Mouse (Mus musculus): Measurements from ENCODE around the gene Spn. TPM values are rescaled to one million over a fixed set of nuclear protein-coding genes. Genes with fewer than 3 reads are reported as not detected.

Gene Spn
- total RNA-seq, 2 experiments from 2014 or later, result 0.12 to 0.25 TPM

GRCm38 (mm10) chr7:127112921-127113597 is 24.6 kb downstream of the Spn start:
- intact Hi-C loops (cut with DNase I), result no loop called here
- peak in 1 of 2 experiments; percentile 21 for DNase-seq (ENCODE audit: low spot score in 2 of 2)

- intact Hi-C loops (cut with DNase I), result no loop called here
- peak; percentile 49 to 51 for DNase-seq (ENCODE audit: low spot score in 2 of 2)
Observed at GRCm38 (mm10) chr7:127112251-127112841, 25.3 kb downstream of the Spn start.

GRCm38 (mm10) chr7:127111461-127111860 is 26.2 kb downstream of the Spn start:
- peak; percentile 34 to 41 for DNase-seq (ENCODE audit: low spot score in 2 of 2)
- intact Hi-C loops (cut with DNase I), result loop anchor here (2.0 kb wide), 1 partner anchor 281 kb away; the partner anchor contains the start of gene 4930451I11Rik

GRCm38 (mm10) chr7:127110239-127111007 is 27.2 kb downstream of the Spn start:
- intact Hi-C loops (cut with DNase I), result loop anchor here (2.0 kb wide), 1 partner anchor 280 kb away; the partner anchor contains the start of gene 4930451I11Rik
- DNase-seq (ENCODE audit: low spot score in 2 of 2), result peak; percentile 60 to 70

- DNase-seq (ENCODE audit: low spot score in 2 of 2), result no peak
- intact Hi-C loops (cut with DNase I), result no loop called here
Observed at GRCm38 (mm10) chr7:127105551-127105950, 32.1 kb downstream of the Spn start.

GRCm38 (mm10) chr7:127104560-127105332 is 32.9 kb downstream of the Spn start:
- peak; percentile 47 to 74 for DNase-seq (ENCODE audit: low spot score in 2 of 2)
- intact Hi-C loops (cut with DNase I), result loop anchor here (5.0 kb wide), 2 partner anchors 77 to 127 kb away; partner anchors contain the start of genes Cdipt, Cdiptos and Maz

GRCm38 (mm10) chr7:127103960-127104359 is 33.7 kb downstream of the Spn start:
- intact Hi-C loops (cut with DNase I), result loop anchor here (5.0 kb wide), 2 partner anchors 77 to 127 kb away; partner anchors contain the start of genes Cdipt, Cdiptos and Maz
- no peak for DNase-seq (ENCODE audit: low spot score in 2 of 2)

- intact Hi-C loops (cut with DNase I), result loop anchor here (5.0 kb wide), 2 partner anchors 75 to 125 kb away; partner anchors contain the start of genes Cdipt, Cdiptos and Maz
- DNase-seq (ENCODE audit: low spot score in 2 of 2), result no peak
Observed at GRCm38 (mm10) chr7:127102148-127102547, 35.5 kb downstream of the Spn start.

- intact Hi-C loops (cut with DNase I), result loop anchor here (5.0 kb wide), 2 partner anchors 74 to 124 kb away; partner anchors contain the start of genes Cdipt, Cdiptos and Maz
Observed at GRCm38 (mm10) chr7:127101451-127102016, 36.1 kb downstream of the Spn start.

GRCm38 (mm10) chr7:127099528-127099927 is 38.1 kb downstream of the Spn start:
- intact Hi-C loops (cut with DNase I), result loop anchor here (2.0 kb wide), 1 partner anchor 41 kb away; no protein-coding TSS in a partner anchor
- DNase-seq (ENCODE audit: low spot score in 2 of 2), result no peak

More at GRCm38 (mm10) chr7:127101451-127102016, 36.1 kb downstream of the Spn start:
- no peak for DNase-seq (ENCODE audit: low spot score in 2 of 2)

GRCm38 (mm10) chr7:127098950-127099349 is 38.7 kb downstream of the Spn start:
- intact Hi-C loops (cut with DNase I), result loop anchor here (2.0 kb wide), 1 partner anchor 40 kb away; no protein-coding TSS in a partner anchor
- DNase-seq (ENCODE audit: low spot score in 2 of 2), result no peak

- intact Hi-C loops (cut with DNase I), result loop anchor here (2.0 kb wide), 1 partner anchor 40 kb away; no protein-coding TSS in a partner anchor
- no peak for DNase-seq (ENCODE audit: low spot score in 2 of 2)
Observed at GRCm38 (mm10) chr7:127098521-127098920, 39.1 kb downstream of the Spn start.

GRCm38 (mm10) chr7:127096456-127096855 is 41.2 kb downstream of the Spn start:
- intact Hi-C loops (cut with DNase I), result no loop called here
- DNase-seq (ENCODE audit: low spot score in 2 of 2), result no peak

- no peak for DNase-seq (ENCODE audit: low spot score in 2 of 2)
- intact Hi-C loops (cut with DNase I), result no loop called here
Observed at GRCm38 (mm10) chr7:127093914-127094313, 43.7 kb downstream of the Spn start.

GRCm38 (mm10) chr7:127091114-127091896 is 46.3 kb downstream of the Spn start, which contains the start of gene AI467606:
TSS of gene AI467606 (plus strand) at chr7:127091359.
- intact Hi-C loops (cut with DNase I), result no loop called here

GRCm38 (mm10) chr7:127090154-127091113 is 47.2 kb downstream of the Spn start:
- no peak for DNase-seq (ENCODE audit: low spot score in 2 of 2)
- intact Hi-C loops (cut with DNase I), result no loop called here

More at GRCm38 (mm10) chr7:127091114-127091896, 46.3 kb downstream of the Spn start, which contains the start of gene AI467606:
- no peak for DNase-seq (ENCODE audit: low spot score in 2 of 2)
